Mouse (Mus musculus): ENCODE measurements around the gene 1700013G24Rik.

Gene 1700013G24Rik

DNA sequence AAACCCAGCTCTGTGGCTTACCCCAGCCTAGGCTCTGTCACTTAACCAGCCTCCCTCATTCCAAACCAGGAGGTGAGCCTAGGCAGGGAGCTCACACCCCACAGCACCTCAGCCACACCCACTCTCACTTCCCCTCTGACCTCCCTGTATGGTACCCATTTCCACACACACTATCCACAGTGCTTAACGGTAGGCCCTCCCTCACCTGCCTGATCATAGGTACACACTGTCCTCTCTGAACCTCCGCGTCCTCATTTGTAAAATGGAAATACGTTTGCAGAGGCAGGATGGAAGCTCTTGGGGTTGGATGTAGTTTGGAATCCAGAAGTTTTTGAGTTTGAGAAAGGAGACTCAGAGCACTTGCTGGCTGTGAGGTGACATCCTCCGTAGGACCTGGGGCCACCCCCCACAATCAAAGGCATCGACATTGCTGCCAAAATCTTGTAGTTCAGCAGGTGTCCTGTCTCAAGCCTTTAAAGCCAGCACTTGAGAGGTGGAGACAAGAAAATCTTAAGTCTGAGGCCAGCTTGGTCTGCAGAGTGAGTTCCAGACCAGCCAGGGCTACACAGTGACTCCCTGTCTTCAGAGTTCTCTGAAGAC is 42.5 kb downstream of the 1700013G24Rik start:
- no peak for ATAC-seq (ENCODE audit: low TSS enrichment)

DNA sequence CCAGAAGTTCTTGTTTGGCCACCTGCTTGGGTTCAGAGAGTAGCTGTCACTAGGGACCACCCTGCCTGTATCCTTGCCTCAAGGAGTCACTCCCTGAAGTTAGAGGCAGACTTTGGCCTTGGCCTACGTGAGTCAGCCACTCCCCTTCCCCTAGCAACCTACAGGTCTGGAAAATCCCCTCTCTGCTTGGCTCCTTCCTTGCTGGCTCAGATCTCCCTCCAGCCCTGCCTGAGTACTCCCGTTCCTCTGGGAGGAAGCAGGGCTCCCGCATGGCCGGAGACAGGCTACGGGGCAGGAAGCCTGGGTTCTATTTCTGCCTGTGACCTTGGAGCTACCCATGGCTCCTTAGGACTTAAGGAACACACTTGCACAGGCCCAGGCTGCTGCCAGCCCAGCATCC is 44.3 kb downstream of the 1700013G24Rik start:
- no peak for ATAC-seq (ENCODE audit: low TSS enrichment)

- no peak for ATAC-seq (ENCODE audit: low TSS enrichment)
These were observed 45.0 kb downstream of the 1700013G24Rik start for GRCm38 (mm10) chr4:137497892-137498722.

- no peak for ATAC-seq (ENCODE audit: low TSS enrichment)
These were observed 45.9 kb downstream of the 1700013G24Rik start for GRCm38 (mm10) chr4:137498882-137499583.

- no peak for ATAC-seq (ENCODE audit: low TSS enrichment)
These were observed 47.1 kb downstream of the 1700013G24Rik start for GRCm38 (mm10) chr4:137500149-137500548.

GRCm38 (mm10) chr4:137500953-137501352 is 47.9 kb downstream of the 1700013G24Rik start:
- no peak for ATAC-seq (ENCODE audit: low TSS enrichment)

DNA sequence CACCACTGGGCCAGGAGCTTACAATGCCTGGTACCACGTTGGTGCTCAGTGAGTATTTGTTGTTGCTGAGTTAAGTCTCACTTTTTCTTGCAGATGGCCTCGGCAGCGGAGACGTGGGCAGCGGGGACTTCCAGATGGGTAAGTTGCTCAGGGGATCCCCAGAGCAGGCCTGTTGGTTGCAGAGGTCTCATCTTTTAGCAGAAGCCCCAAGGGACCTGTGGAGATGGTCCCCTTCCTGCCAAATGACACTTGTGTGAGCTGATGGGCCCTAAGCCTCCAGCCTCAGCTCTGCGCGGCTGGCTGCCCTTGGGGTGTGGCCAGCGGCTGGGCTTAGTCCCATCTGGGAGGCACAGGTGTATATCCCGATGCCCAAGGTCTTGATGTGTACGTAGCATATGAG is 49.1 kb downstream of the 1700013G24Rik start:
- no peak for ATAC-seq (ENCODE audit: low TSS enrichment)

DNA sequence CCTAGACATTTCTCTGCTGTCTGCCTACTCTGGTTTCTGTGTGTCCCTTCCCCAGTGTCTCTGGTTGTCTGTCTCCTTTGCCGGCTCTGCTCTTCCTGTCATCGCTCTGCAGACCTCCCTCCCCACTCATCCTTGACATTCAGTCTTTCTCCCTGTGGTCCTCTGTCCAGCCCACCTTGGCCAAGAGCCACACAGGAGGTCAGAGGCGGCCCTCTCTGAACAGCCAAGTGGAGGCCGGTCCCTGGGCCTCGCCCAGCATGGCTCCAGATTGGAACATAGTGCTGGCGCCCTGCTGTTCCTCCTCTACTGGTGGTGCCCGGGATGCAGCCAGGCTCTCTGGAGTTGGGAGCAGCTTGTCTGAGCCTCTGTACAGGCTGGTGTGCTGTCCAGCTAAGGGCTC is 49.7 kb downstream of the 1700013G24Rik start:
- no peak for ATAC-seq (ENCODE audit: low TSS enrichment)

GRCm38 (mm10) chr4:137503509-137503971 is 50.5 kb downstream of the 1700013G24Rik start:
- ATAC-seq (ENCODE audit: low TSS enrichment): no peak
